Mouse (Mus musculus) kidney, postnatal 0 days (tissue): ENCODE results near the gene Rplp2. TPM values are rescaled to one million over a fixed set of nuclear protein-coding genes. Genes with fewer than 3 reads are reported as not detected.

Experiments used
- ATAC-seq: fragments of 200-750 bp; cut with Nextera tagmentation; replicated peaks from 2 replicates; pipeline ENCODE4 v1.8.0; 2017; ENCODE audit warnings: low read depth, moderate number of reproducible peaks, moderate TSS enrichment, moderate library complexity; ENCODE audit not compliant: low FRiP score
- DNase-seq: peaks from one replicate; pipeline ENCODE4 v3.0.0-alpha.2; 2016; ENCODE audit warnings: low spot score
- H3K27ac ChIP-seq: fragments of 300-500 bp; sonication (generic); 2 replicates; pipeline ENCODE4 v1.5.1; 2014; ENCODE audit warnings: mild to moderate bottlenecking
- H3K27me3 ChIP-seq: fragments of 300-500 bp; sonication (generic); 2 replicates; pipeline ENCODE4 v1.6.1; 2014; ENCODE audit warnings: low read length, mixed read lengths; ENCODE audit not compliant: insufficient read depth
- H3K36me3 ChIP-seq: fragments of 300-500 bp; sonication (generic); 2 replicates; pipeline ENCODE4 v1.6.1; 2014; ENCODE audit warnings: low read length, mixed read lengths; ENCODE audit not compliant: insufficient read depth
- H3K4me1 ChIP-seq: fragments of 300-500 bp; sonication (generic); replicated peaks from 2 replicates; pipeline ENCODE4 v1.6.1; 2014; ENCODE audit warnings: antibody characterized with exemption, low read length, mixed read lengths; ENCODE audit not compliant: insufficient read depth
- H3K4me2 ChIP-seq: fragments of 300-500 bp; sonication (generic); 2 replicates; pipeline ENCODE4 v1.6.1; 2014; ENCODE audit warnings: mild to moderate bottlenecking, low read length, moderate library complexity, mixed read lengths
- H3K4me3 ChIP-seq: fragments of 300-500 bp; sonication (generic); replicated peaks from 2 replicates; pipeline ENCODE4 v1.5.1; 2014; ENCODE audit warnings: low read depth, low read length
- H3K9ac ChIP-seq: fragments of 300-500 bp; sonication (generic); 2 replicates; pipeline ENCODE4 v1.6.1; 2014; ENCODE audit warnings: low read depth, low read length
- H3K9me3 ChIP-seq: fragments of 300-500 bp; sonication (generic); replicated peaks from 2 replicates; pipeline ENCODE4 v1.6.1; 2016; ENCODE audit warnings: low read length, inconsistent platforms, mixed read lengths
- CTCF ChIP-seq: IDR thresholded peaks from 2 replicates; pipeline ENCODE4 v1.5.1; 2016; ENCODE audit warnings: antibody characterized with exemption, low read depth, mild to moderate bottlenecking, moderate library complexity
- WGBS: fragments of 180-500 bp; shearing (Covaris S2); extraction: QIAGEN DNeasy Blood & Tissue Kit; methylation state at CpG from one replicate; pipeline ENCODE4 v1.1.7; 2014; 5-methylcytosine and 5-hydroxymethylcytosine counted together
- polyA plus RNA-seq: library from polyadenylated mRNA; unstranded; fragments of >200 nt; fragmentation: Nextera tagmentation; extraction: Ambion mirVana; gene quantifications from 2 replicates; pipeline ENCODE4 v1.2.1, GENCODE M21; 2015

Rplp2 gene
- polyA plus RNA-seq, 1 experiment from 2014 or later, result 1,595 TPM

DNA sequence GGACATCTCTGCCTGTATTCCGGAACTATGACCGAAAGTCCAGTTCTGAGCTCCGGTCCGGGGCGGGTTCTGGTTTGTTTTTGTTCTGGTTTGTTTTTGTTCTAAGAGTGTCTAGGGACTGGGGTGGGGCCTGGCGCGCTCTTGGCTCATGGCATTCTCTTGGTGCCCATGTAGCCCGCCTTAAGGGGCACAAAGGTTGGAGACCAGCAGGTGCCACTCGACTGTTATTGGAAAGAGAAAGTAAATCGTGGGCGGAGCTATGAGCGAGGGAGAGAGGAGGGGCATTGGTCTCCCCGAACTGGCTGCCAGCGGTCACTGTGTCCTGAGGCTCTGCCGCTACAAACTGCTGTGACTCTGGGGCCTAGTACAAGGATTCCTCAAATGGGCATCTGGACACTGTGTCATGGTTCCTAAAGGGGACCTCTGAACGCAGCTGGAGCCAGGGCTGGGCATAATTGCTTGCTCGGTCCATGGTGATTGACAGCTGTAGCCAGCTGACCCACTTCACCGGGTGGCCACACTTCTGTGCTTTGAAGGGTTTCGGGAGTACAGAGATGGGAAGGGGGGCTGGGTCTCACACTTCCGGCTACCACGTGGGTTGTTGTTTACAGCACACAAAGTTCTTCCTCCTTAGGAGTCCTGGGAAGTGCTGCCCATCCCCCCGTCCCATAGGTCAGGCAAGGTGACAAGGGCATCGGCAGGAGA, 8.6 kb downstream of the Rplp2 start:
- H3K27me3 ChIP-seq, result no peaks in the 10 kb centered on the region
- TF ChIP-seq CTCF, result no peak
- peaks cover 23% of the 10 kb centered on the region for H3K36me3 ChIP-seq
- H3K27ac ChIP-seq, result peak overlapping the region; percentile 96
- DNase-seq, result peak; percentile 87
- ATAC-seq, result peak; percentile 37
- 1% methylated on average over 23 of the region's 23 CpGs for WGBS
- H3K9ac ChIP-seq, result peak overlapping the region; percentile 74
- no peaks in the 10 kb centered on the region for H3K9me3 ChIP-seq
- 0 out of 2 replicates have a peak, but pooled peaks cover 3% of the 10 kb centered on the region for H3K4me1 ChIP-seq
- H3K4me2 ChIP-seq, result peak overlapping the region; percentile 72
- H3K4me3 ChIP-seq, result peak overlapping the region; percentile 74

DNA sequence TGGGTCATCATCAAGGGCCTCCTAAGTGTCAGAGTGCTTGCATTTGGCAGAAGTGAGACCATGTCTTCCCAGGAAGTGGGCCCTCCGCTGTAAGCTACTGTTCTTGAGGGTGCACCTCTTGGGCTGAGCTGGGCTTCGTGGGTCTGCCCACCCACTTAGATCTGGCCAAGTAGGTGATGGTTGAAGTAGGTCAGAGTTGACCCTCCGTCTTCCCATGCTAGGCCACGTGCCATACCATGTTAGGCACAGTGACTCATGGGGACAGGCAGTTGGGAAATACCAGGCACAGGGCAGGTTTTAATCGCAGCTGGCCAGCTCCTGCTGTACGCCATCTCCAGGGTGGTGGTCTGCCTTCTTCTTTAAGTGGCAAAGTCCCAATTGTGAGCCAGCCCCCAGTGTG, 9.6 kb downstream of the Rplp2 start:
- no peak for DNase-seq
- H3K27ac ChIP-seq, result no peak overlapping the region
- no peak overlapping the region for H3K4me3 ChIP-seq
- H3K4me1 ChIP-seq, result peaks cover 5% of the 10 kb centered on the region
- no peak for ATAC-seq
- peaks cover 15% of the 10 kb centered on the region for H3K36me3 ChIP-seq
- no peak overlapping the region for H3K9ac ChIP-seq
- WGBS, result 95% methylated on average over 6 of the region's 6 CpGs
- no peaks in the 10 kb centered on the region for H3K9me3 ChIP-seq
- no peaks in the 10 kb centered on the region for H3K27me3 ChIP-seq
- TF ChIP-seq CTCF, result no peak
- peak overlapping the region; percentile 72 for H3K4me2 ChIP-seq

DNA sequence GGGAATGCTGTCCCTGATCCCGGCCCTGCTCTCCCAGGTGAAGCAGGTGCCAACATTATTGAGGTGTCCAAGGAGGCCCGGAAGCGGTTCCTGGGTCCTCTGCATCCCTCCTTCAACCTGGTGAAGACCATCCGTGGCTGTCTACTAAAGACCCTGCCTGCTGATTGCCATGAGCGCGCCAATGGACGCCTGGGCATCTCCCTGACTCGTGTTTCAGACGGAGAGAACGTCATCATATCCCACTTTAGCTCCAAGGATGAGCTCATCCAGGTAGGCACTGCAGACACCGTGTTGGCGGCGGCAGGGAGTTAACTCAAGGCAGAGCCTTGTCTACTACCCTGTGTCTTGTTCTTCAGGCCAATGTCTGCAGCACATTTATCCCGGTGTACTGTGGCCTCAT, 10.1 kb downstream of the Rplp2 start:
- peaks cover 10% of the 10 kb centered on the region for H3K4me1 ChIP-seq
- no peaks in the 10 kb centered on the region for H3K9me3 ChIP-seq
- H3K4me2 ChIP-seq, result no peak overlapping the region

DNA sequence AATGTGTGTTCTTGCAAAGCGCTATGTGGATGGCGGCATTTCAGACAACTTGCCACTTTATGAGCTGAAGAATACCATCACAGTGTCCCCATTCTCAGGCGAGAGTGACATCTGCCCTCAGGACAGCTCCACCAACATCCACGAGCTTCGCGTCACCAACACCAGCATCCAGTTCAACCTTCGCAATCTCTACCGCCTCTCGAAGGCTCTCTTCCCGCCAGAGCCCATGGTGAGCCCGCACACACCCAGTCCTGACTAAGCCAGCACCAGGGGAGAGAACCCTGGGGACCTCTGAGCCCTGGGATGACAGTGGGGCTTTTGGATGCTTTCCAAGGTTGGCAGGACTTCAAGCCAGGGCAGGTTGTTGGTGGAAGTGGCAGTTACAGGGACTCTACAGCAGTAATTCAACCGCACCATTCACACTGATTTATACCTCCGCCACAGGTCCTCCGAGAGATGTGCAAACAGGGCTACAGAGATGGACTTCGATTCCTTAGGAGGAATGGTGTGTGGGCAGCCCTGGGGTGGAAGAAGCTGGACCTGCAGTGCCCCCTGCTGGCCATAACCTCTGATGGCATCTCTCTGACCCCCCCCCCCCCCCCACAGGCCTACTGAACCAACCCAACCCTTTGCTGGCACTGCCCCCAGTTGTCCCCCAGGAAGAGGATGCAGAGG, 11.0 kb downstream of the Rplp2 start:
- peak; percentile 58 for DNase-seq
- ATAC-seq, result no peak
- 75% methylated on average over 15 of the region's 15 CpGs for WGBS

More for the DNA sequence above, 10.1 kb downstream of the Rplp2 start:
- no peak for DNase-seq
- no peak overlapping the region for H3K27ac ChIP-seq
- WGBS, result 95% methylated on average over 14 of the region's 14 CpGs
- no peak overlapping the region for H3K9ac ChIP-seq
- H3K36me3 ChIP-seq, result peaks cover 13% of the 10 kb centered on the region; the same call in 1 of the 2 replicates
- TF ChIP-seq CTCF, result no peak
- no peak overlapping the region for H3K4me3 ChIP-seq
- no peaks in the 10 kb centered on the region for H3K27me3 ChIP-seq
- no peak for ATAC-seq

DNA sequence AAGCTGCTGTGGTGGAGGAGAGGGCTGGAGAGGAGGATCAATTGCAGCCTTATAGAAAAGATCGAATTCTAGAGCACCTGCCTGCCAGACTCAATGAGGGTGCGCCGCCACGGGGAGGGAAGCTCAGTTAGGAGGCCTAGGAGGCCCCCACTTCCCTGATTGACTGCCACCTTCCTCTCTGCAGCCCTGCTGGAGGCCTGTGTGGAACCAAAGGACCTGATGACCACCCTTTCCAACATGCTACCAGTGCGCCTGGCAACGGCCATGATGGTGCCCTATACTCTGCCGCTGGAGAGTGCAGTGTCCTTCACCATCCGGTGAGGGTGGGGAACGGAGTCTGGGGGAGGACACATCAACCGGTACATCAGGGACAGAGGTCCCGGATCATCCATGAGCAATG, 11.5 kb downstream of the Rplp2 start:
- no peak for TF ChIP-seq CTCF
- peaks cover 15% of the 10 kb centered on the region for H3K4me1 ChIP-seq

More for the DNA sequence above, 11.0 kb downstream of the Rplp2 start:
- H3K4me3 ChIP-seq, result no peak overlapping the region
- H3K27me3 ChIP-seq, result no peaks in the 10 kb centered on the region
- no peak overlapping the region for H3K27ac ChIP-seq
- H3K4me1 ChIP-seq, result peaks cover 15% of the 10 kb centered on the region
- H3K36me3 ChIP-seq, result peaks cover 13% of the 10 kb centered on the region; the same call in 1 of the 2 replicates
- H3K4me2 ChIP-seq, result no peak overlapping the region
- H3K9me3 ChIP-seq, result no peaks in the 10 kb centered on the region
- peak; percentile 69 for TF ChIP-seq CTCF
- no peak overlapping the region for H3K9ac ChIP-seq

DNA sequence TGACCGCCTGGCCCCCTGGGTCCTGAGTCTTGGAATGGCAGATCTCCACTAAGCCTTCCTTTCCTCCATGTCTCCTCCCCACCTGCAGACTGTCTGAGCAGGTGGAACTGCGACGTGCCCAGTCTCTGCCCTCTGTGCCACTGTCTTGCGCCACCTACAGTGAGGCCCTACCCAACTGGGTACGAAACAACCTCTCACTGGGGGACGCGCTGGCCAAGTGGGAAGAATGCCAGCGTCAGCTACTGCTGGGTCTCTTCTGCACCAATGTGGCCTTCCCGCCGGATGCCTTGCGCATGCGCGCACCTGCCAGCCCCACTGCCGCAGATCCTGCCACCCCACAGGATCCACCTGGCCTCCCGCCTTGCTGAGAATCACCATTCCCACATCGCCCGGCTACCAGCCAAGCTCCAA, 12.1 kb downstream of the Rplp2 start:
- no peaks in the 10 kb centered on the region for H3K27me3 ChIP-seq
- no peaks in the 10 kb centered on the region for H3K9me3 ChIP-seq
- 92% methylated on average over 17 of the region's 17 CpGs for WGBS
- no peak overlapping the region for H3K27ac ChIP-seq
- H3K4me1 ChIP-seq, result peaks cover 20% of the 10 kb centered on the region
- no peak for TF ChIP-seq CTCF
- DNase-seq, result no peak
- H3K36me3 ChIP-seq, result peaks cover 13% of the 10 kb centered on the region; the same call in 1 of the 2 replicates
- no peak overlapping the region for H3K4me3 ChIP-seq
- no peak overlapping the region for H3K4me2 ChIP-seq
- H3K9ac ChIP-seq, result no peak overlapping the region
- no peak for ATAC-seq

More for the DNA sequence above, 11.5 kb downstream of the Rplp2 start:
- Histone ChIP-seq H3K9me3 (no peaks in the 10 kb centered on the region), H3K9ac (no peak overlapping the region), H3K36me3 (peaks cover 13% of the 10 kb centered on the region; the same call in 1 of the 2 replicates), H3K4me2 (no peak overlapping the region), H3K4me3 (no peak overlapping the region), H3K27ac (no peak overlapping the region), H3K27me3 (no peaks in the 10 kb centered on the region)
- 92% methylated on average over 11 of the region's 11 CpGs for WGBS
- ATAC-seq (no peak), DNase-seq (no peak)
